Mouse (Mus musculus): Measurements from ENCODE around the gene AI837181. TPM values are rescaled to one million over a fixed set of nuclear protein-coding genes. Genes with fewer than 3 reads are reported as not detected.

The AI837181 gene
- polyA plus RNA-seq, 1 experiment from 2014 or later = 58.6 TPM

GRCm38 (mm10) chr19:5463212-5463611, 38.3 kb downstream of the AI837181 start:
- Histone ChIP-seq H3K27ac (no peak overlapping the region), H3K36me3 (peaks cover 47% of the 10 kb centered on the region), H3K4me2 (no peak overlapping the region), H3K9ac (no peak overlapping the region), H3K9me3 (no peaks in the 10 kb centered on the region), H3K27me3 (no peaks in the 10 kb centered on the region), H3K4me3 (no peak overlapping the region), H3K4me1 (peaks cover 33% of the 10 kb centered on the region)
- 87% methylated on average over 9 of the region's 9 CpGs for WGBS
- no peak for ATAC-seq (ENCODE audit: borderline replicate concordance, extremely low read depth, low FRiP score, low TSS enrichment)

DNA sequence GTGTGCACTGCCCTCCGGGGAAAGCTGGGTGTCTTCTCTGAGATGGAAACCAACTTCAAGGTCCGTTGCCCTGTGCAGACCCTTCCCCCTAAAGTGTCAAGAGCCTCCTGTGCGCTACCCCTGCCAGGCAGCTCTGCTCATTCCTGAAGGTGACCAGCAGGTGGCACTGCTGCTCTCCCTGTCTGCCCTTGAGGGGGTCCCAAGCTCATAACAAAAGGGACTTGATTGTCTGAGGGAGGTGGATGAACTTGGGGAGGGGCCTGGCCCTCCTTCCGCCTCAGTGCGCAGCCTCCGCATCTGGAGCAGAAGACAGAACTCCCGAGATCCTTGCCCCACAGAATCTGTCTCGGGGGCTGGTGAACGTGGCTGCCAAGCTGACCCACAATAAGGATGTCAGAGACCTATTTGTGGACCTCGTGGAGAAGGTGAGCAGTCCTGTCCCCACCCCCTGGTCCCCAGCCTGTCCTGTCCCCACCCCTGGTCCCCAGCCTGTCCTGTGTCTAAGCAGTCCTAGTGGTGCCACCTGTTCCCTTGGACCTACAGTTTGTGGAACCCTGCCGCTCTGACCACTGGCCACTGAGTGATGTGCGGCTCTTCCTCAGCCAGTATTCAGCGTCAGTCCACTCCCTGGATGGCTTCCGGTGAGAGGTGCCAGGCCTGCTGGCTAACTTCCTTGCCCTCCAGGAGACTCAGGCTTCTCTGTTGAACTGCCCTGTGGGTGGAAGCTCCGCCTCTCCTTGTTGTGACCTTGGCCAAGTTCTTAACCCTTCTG, 39.0 kb downstream of the AI837181 start:
- H3K27ac ChIP-seq = peak overlapping the region; percentile 49; the same call in 1 of the 2 replicates
- H3K4me2 ChIP-seq = peak overlapping the region; percentile 28
- no peaks in the 10 kb centered on the region for H3K27me3 ChIP-seq
- peaks cover 34% of the 10 kb centered on the region for H3K4me1 ChIP-seq
- peak overlapping the region; percentile 12; the same call in 1 of the 2 replicates for H3K4me3 ChIP-seq
- WGBS = 33% methylated on average over 15 of the region's 15 CpGs
- H3K9ac ChIP-seq = peak overlapping the region; percentile 31; the same call in 1 of the 2 replicates
- ATAC-seq (ENCODE audit: borderline replicate concordance, extremely low read depth, low FRiP score, low TSS enrichment) = 0 out of 2 replicates have a peak, but pooled peaks have one; percentile 13
- no peaks in the 10 kb centered on the region for H3K9me3 ChIP-seq
- peaks cover 47% of the 10 kb centered on the region for H3K36me3 ChIP-seq

DNA sequence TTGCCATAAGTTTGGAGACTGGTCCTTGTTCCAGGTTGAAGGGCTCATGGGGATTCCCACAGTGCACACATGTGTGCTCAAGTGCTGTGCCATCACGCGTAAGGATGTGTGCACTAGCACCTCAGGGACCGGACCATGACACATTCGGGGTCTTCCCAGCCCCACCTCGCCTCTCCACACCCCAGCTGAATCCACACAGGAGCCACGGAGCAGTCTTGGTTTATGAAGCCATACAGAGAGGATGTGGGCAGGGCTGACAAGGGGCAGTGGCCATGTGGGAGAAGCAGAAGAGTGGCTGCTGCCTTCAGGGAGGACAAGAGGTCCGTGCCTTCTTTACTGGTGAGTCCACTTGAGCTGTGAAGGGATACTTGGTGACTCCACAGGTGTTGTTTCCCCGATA, 40.1 kb downstream of the AI837181 start:
- peaks cover 47% of the 10 kb centered on the region for H3K36me3 ChIP-seq
- H3K4me2 ChIP-seq = no peak overlapping the region
- H3K4me3 ChIP-seq = no peak overlapping the region
- peaks cover 30% of the 10 kb centered on the region for H3K4me1 ChIP-seq
- no peak overlapping the region for H3K27ac ChIP-seq
- H3K27me3 ChIP-seq = no peaks in the 10 kb centered on the region
- no peak overlapping the region for H3K9ac ChIP-seq
- 93% methylated on average over 8 of the region's 8 CpGs for WGBS
- H3K9me3 ChIP-seq = no peaks in the 10 kb centered on the region
- ATAC-seq (ENCODE audit: borderline replicate concordance, extremely low read depth, low FRiP score, low TSS enrichment) = no peak

- 86% methylated on average over 6 of the region's 6 CpGs for WGBS
- Histone ChIP-seq H3K27me3 (no peaks in the 10 kb centered on the region), H3K4me2 (no peak overlapping the region), H3K9me3 (no peaks in the 10 kb centered on the region), H3K4me3 (no peak overlapping the region), H3K36me3 (peaks cover 42% of the 10 kb centered on the region), H3K9ac (no peak overlapping the region), H3K4me1 (peaks cover 17% of the 10 kb centered on the region), H3K27ac (no peak overlapping the region)
- no peak for ATAC-seq (ENCODE audit: borderline replicate concordance, extremely low read depth, low FRiP score, low TSS enrichment)
Measured at GRCm38 (mm10) chr19:5466916-5467500, 42.1 kb downstream of the AI837181 start.

- no peak within 1 kb of the TSS for H3K27ac ChIP-seq
- no peak for ATAC-seq (ENCODE audit: borderline replicate concordance, extremely low read depth, low FRiP score, low TSS enrichment)
- no peaks in the 10 kb centered on the region for H3K9me3 ChIP-seq
- H3K27me3 ChIP-seq = no peaks in the 10 kb centered on the region
- no peak within 1 kb of the TSS for H3K9ac ChIP-seq
- H3K4me3 ChIP-seq = no peak within 1 kb of the TSS
- H3K36me3 ChIP-seq = peaks cover 30% of the 10 kb centered on the region
- WGBS = 39% methylated on average over 5 of the region's 5 CpGs
- no peak within 1 kb of the TSS for H3K4me2 ChIP-seq
- peaks cover 15% of the 10 kb centered on the region for H3K4me1 ChIP-seq
Measured at GRCm38 (mm10) chr19:5468374-5468773, 43.4 kb downstream of the AI837181 start, which contains the start of gene Ctsw. TSS of gene Ctsw (minus strand) at chr19:5468507.

GRCm38 (mm10) chr19:5471846-5472245, 46.9 kb downstream of the AI837181 start:
- Histone ChIP-seq H3K9me3 (no peaks in the 10 kb centered on the region), H3K4me3 (no peak overlapping the region), H3K4me1 (peaks cover 22% of the 10 kb centered on the region), H3K27ac (no peak overlapping the region), H3K27me3 (no peaks in the 10 kb centered on the region), H3K4me2 (no peak overlapping the region), H3K9ac (no peak overlapping the region), H3K36me3 (peaks cover 8% of the 10 kb centered on the region)
- no peak for ATAC-seq (ENCODE audit: borderline replicate concordance, extremely low read depth, low FRiP score, low TSS enrichment)
- WGBS = 47% methylated on average over 5 of the region's 5 CpGs

DNA sequence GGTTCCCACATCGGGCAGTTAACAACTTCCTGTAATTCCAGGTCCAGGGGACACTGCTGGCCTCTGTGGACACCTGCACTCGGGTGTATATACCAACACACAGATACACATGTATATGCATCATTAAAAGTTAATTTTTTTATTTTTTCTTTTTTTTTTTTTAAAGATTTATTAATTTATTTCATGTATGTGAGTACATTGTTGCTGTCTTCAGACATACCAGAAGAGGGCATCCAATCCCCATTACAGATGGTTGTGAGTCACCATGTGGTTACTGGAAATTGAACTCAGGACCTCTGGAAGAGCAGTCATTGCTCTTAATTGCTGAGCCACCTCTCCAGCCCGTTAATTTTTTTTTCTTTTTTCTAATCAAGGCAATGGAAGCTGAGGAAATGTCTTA, 47.9 kb downstream of the AI837181 start:
- peaks cover 24% of the 10 kb centered on the region for H3K4me1 ChIP-seq
- peaks cover 8% of the 10 kb centered on the region; the same call in 1 of the 2 replicates for H3K36me3 ChIP-seq
- WGBS = 73% methylated on average over 3 of the region's 3 CpGs
- H3K27ac ChIP-seq = peak overlapping the region; percentile 90; the same call in 1 of the 2 replicates
- no peak overlapping the region for H3K9ac ChIP-seq
- no peaks in the 10 kb centered on the region for H3K9me3 ChIP-seq
- no peak overlapping the region for H3K4me2 ChIP-seq
- H3K27me3 ChIP-seq = no peaks in the 10 kb centered on the region
- no peak for ATAC-seq (ENCODE audit: borderline replicate concordance, extremely low read depth, low FRiP score, low TSS enrichment)
- no peak overlapping the region for H3K4me3 ChIP-seq

GRCm38 (mm10) chr19:5473720-5474119, 48.8 kb downstream of the AI837181 start, which contains the start of gene Efemp2:
TSS of gene Efemp2 (plus strand) at chr19:5473954.
- no peaks in the 10 kb centered on the region for H3K27me3 ChIP-seq
- peak within 1 kb of the TSS; percentile 67 for H3K9ac ChIP-seq
- H3K4me3 ChIP-seq = peak within 1 kb of the TSS; percentile 56
- ATAC-seq (ENCODE audit: borderline replicate concordance, extremely low read depth, low FRiP score, low TSS enrichment) = peak; percentile 86
- peaks cover 13% of the 10 kb centered on the region for H3K36me3 ChIP-seq
- peaks cover 20% of the 10 kb centered on the region for H3K4me1 ChIP-seq
- H3K4me2 ChIP-seq = peak within 1 kb of the TSS; percentile 83
- WGBS = 1% methylated on average over 22 of the region's 22 CpGs
- H3K9me3 ChIP-seq = no peaks in the 10 kb centered on the region
- peak within 1 kb of the TSS; percentile 90 for H3K27ac ChIP-seq

DNA sequence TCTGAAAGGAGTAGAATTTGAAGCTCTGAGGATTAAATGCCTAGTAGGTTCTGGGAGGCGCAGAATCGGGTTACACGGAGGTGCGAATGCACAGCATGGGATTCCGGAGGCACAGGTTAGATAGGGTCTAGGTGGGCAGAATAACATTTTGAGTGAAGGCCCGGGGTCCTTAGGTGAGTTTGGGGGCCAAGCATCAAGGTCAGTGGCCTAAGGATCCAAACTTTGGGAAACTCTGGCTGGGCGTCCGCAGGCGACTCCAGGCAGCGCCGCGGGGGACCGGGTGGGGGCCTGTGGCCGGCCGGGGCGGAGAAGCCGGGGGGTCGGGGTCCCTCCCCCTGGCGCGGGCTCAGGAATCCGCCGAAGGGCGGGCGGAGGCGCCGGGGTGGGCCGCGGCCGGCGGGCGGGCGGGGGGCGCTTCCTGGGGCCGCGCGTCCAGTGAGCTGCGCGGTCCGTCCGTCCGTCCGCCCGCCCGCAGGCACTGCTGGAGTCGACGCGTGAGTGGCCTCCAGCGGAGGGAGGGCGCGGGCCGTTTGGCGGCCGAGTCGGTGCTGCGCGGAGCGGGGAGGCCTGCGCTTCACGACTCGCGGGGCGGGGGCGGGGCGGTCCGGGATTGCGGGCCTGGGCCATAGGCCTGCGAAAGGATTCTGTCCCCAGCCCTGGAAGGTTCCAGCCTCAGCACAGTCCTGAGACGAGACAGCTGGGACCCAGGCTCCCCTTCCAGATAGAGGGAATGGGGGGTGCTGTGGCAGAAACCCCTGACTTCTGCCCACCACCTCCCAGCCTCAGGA, 49.5 kb downstream of the AI837181 start:
- Histone ChIP-seq H3K4me1 (peaks cover 20% of the 10 kb centered on the region), H3K4me3 (peak overlapping the region; percentile 56), H3K4me2 (peak overlapping the region; percentile 83), H3K27me3 (no peaks in the 10 kb centered on the region), H3K36me3 (peaks cover 20% of the 10 kb centered on the region), H3K9ac (peak overlapping the region; percentile 67), H3K9me3 (no peaks in the 10 kb centered on the region), H3K27ac (peak overlapping the region; percentile 90)
- WGBS = 3% methylated on average over 47 of the region's 68 CpGs
- peak; percentile 69 for ATAC-seq (ENCODE audit: borderline replicate concordance, extremely low read depth, low FRiP score, low TSS enrichment)

- ATAC-seq (ENCODE audit: borderline replicate concordance, extremely low read depth, low FRiP score, low TSS enrichment) = peak; percentile 27
- Histone ChIP-seq H3K27ac (peak overlapping the region; percentile 90), H3K9ac (peak overlapping the region; percentile 67), H3K36me3 (peaks cover 27% of the 10 kb centered on the region), H3K4me2 (peak overlapping the region; percentile 83), H3K4me1 (peaks cover 20% of the 10 kb centered on the region), H3K27me3 (no peaks in the 10 kb centered on the region), H3K9me3 (no peaks in the 10 kb centered on the region), H3K4me3 (peak overlapping the region; percentile 56)
- WGBS = 10% methylated on average over 13 of the region's 13 CpGs
Measured at GRCm38 (mm10) chr19:5475069-5475714, 50.2 kb downstream of the AI837181 start.

Data from lung, embryonic 15.5 days (tissue).